Mouse (Mus musculus): ENCODE measurements around the gene Olfr317. TPM values are rescaled to one million over a fixed set of nuclear protein-coding genes. Genes with fewer than 3 reads are reported as not detected.
"Not testable (repeated sequence)": the region's sequence is repeated elsewhere in the genome, so short reads cannot be mapped to it uniquely, and the experiment has no call there.

The Olfr317 gene
- polyA plus RNA-seq (2015; fragmentation: Nextera tagmentation; extraction: Ambion mirVana) = 0.26 and 0.27 TPM in 2 replicates

GRCm38 (mm10) chr11:58738792-58739262, at the start of gene Olfr317:
Olfr317 (minus strand) TSS chr11:58739212.
- 90% methylated on average over 4 of the region's 4 CpGs for WGBS
- no peak for ATAC-seq
- Histone ChIP-seq H3K9ac (ENCODE audit: low read depth, low read length) (no peak within 1 kb of the TSS), H3K4me2 (ENCODE audit: low read length) (no peak within 1 kb of the TSS), H3K27ac (ENCODE audit: low read depth, low read length) (no peak within 1 kb of the TSS), H3K27me3 (replicated peaks; ENCODE audit: control insufficient read depth, insufficient read depth, low read length) (no peaks in the 10 kb centered on the region), H3K9me3 (ENCODE audit: control insufficient read depth, low read length) (no peaks in the 10 kb centered on the region), H3K36me3 (ENCODE audit: control insufficient read depth, insufficient read depth, low read length) (no peaks in the 10 kb centered on the region), H3K4me3 (ENCODE audit: low read length) (no peak within 1 kb of the TSS), H3K4me1 (ENCODE audit: control insufficient read depth, insufficient read depth, low read depth, low read length) (no peaks in the 10 kb centered on the region)

DNA sequence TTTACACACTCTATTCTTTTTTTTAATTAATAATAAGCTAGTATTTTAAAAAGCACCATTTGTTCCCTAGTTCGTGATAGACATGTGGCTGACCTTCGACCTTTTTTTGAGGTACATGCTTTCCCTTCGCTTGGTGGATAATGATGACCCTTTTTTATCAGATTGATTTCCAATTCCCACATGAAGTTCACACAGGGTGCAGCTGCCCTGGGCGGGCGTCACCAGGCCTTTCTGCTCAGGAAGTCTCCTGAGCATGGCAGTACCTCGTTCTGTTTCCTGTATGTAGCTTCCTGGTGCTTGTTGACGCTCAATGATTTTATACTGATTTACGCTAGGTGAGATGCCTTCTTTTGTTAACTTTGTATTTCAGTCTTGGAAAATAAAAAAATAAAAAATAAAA, 49.3 kb upstream of the Olfr317 start:
- Histone ChIP-seq H3K27ac (ENCODE audit: low read depth, low read length) (no peak overlapping the region), H3K9ac (ENCODE audit: low read depth, low read length) (no peak overlapping the region), H3K9me3 (ENCODE audit: control insufficient read depth, low read length) (no peaks in the 10 kb centered on the region), H3K4me3 (ENCODE audit: low read length) (no peak overlapping the region), H3K4me2 (ENCODE audit: low read length) (no peak overlapping the region), H3K4me1 (ENCODE audit: control insufficient read depth, insufficient read depth, low read depth, low read length) (no peaks in the 10 kb centered on the region), H3K36me3 (ENCODE audit: control insufficient read depth, insufficient read depth, low read length) (no peaks in the 10 kb centered on the region), H3K27me3 (replicated peaks; ENCODE audit: control insufficient read depth, insufficient read depth, low read length) (no peaks in the 10 kb centered on the region)
- WGBS = 83% methylated on average over 8 of the region's 8 CpGs
- no peak for ATAC-seq

GRCm38 (mm10) chr11:58787651-58788050, 48.6 kb upstream of the Olfr317 start:
- Histone ChIP-seq H3K4me2 (ENCODE audit: low read length) (no peak overlapping the region), H3K27ac (ENCODE audit: low read depth, low read length) (no peak overlapping the region), H3K4me3 (ENCODE audit: low read length) (no peak overlapping the region), H3K36me3 (ENCODE audit: control insufficient read depth, insufficient read depth, low read length) (no peaks in the 10 kb centered on the region), H3K9me3 (ENCODE audit: control insufficient read depth, low read length) (no peaks in the 10 kb centered on the region), H3K27me3 (replicated peaks; ENCODE audit: control insufficient read depth, insufficient read depth, low read length) (no peaks in the 10 kb centered on the region), H3K4me1 (ENCODE audit: control insufficient read depth, insufficient read depth, low read depth, low read length) (no peaks in the 10 kb centered on the region), H3K9ac (ENCODE audit: low read depth, low read length) (no peak overlapping the region)
- no peak for ATAC-seq
- WGBS = 90% methylated on average over 10 of the region's 10 CpGs

GRCm38 (mm10) chr11:58784182-58784581, 45.2 kb upstream of the Olfr317 start:
- Histone ChIP-seq H3K36me3 (ENCODE audit: control insufficient read depth, insufficient read depth, low read length) (no peaks in the 10 kb centered on the region), H3K4me2 (ENCODE audit: low read length) (no peak overlapping the region), H3K27ac (ENCODE audit: low read depth, low read length) (no peak overlapping the region), H3K9ac (ENCODE audit: low read depth, low read length) (no peak overlapping the region), H3K27me3 (replicated peaks; ENCODE audit: control insufficient read depth, insufficient read depth, low read length) (no peaks in the 10 kb centered on the region), H3K4me1 (ENCODE audit: control insufficient read depth, insufficient read depth, low read depth, low read length) (no peaks in the 10 kb centered on the region), H3K9me3 (ENCODE audit: control insufficient read depth, low read length) (no peaks in the 10 kb centered on the region), H3K4me3 (ENCODE audit: low read length) (no peak overlapping the region)
- 79% methylated on average over 2 of the region's 2 CpGs for WGBS
- ATAC-seq = no peak

DNA sequence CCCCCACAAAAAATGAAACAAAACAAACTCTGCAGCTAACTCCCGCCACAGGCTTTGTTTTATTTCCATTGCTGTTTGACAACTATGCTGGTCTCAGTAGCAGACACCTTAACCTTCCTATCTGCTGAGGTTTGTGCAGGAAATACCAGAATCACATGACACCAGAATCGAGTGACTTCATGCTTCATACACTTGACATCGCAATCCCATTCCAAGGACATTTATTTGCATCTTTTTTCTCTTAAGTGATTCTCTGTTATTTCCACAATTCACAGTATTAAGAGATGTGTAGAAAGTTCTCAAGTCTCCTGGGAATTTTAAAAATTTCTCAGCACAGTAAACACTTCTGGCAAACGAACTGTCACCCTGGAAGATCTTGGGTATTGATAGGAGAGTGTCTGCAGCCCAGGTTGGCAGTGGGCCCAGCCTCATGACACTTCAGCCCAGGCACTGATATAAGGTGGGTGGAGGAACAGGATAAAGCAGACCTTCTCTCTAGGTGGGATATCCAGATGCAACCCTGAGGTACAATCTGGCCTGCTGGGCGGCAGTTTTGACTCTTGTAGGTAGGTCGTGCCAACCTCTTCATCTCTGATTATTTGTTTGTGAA, 43.6 kb upstream of the Olfr317 start, which contains the start of gene Olfr314:
Olfr314 (plus strand) TSS at position 473 of the 610 bp plus-strand sequence.
- Histone ChIP-seq H3K36me3 (ENCODE audit: control insufficient read depth, insufficient read depth, low read length) (no peaks in the 10 kb centered on the region), H3K9ac (ENCODE audit: low read depth, low read length) (no peak within 1 kb of the TSS), H3K27ac (ENCODE audit: low read depth, low read length) (no peak within 1 kb of the TSS), H3K4me3 (ENCODE audit: low read length) (no peak within 1 kb of the TSS), H3K4me1 (ENCODE audit: control insufficient read depth, insufficient read depth, low read depth, low read length) (no peaks in the 10 kb centered on the region), H3K27me3 (replicated peaks; ENCODE audit: control insufficient read depth, insufficient read depth, low read length) (no peaks in the 10 kb centered on the region), H3K4me2 (ENCODE audit: low read length) (no peak within 1 kb of the TSS), H3K9me3 (ENCODE audit: control insufficient read depth, low read length) (no peaks in the 10 kb centered on the region)
- no peak for ATAC-seq
- WGBS = 86% methylated on average over 6 of the region's 6 CpGs

- Histone ChIP-seq H3K4me3 (ENCODE audit: low read length) (no peak within 1 kb of the TSS), H3K9me3 (ENCODE audit: control insufficient read depth, low read length) (no peaks in the 10 kb centered on the region), H3K9ac (ENCODE audit: low read depth, low read length) (no peak within 1 kb of the TSS), H3K27me3 (replicated peaks; ENCODE audit: control insufficient read depth, insufficient read depth, low read length) (no peaks in the 10 kb centered on the region), H3K4me1 (ENCODE audit: control insufficient read depth, insufficient read depth, low read depth, low read length) (no peaks in the 10 kb centered on the region), H3K27ac (ENCODE audit: low read depth, low read length) (no peak within 1 kb of the TSS), H3K4me2 (ENCODE audit: low read length) (no peak within 1 kb of the TSS), H3K36me3 (ENCODE audit: control insufficient read depth, insufficient read depth, low read length) (no peaks in the 10 kb centered on the region)
- no peak for ATAC-seq
These were observed 33.9 kb upstream of the Olfr317 start, which contains the start of gene Olfr315 for GRCm38 (mm10) chr11:58772888-58773287. Olfr315 (plus strand) TSS chr11:58773188.

- 86% methylated on average over 2 of the region's 2 CpGs for WGBS
- H3K27me3 ChIP-seq (replicated peaks; ENCODE audit: control insufficient read depth, insufficient read depth, low read length) = no peaks in the 10 kb centered on the region
- H3K4me1 ChIP-seq (ENCODE audit: control insufficient read depth, insufficient read depth, low read depth, low read length) = no peaks in the 10 kb centered on the region
These were observed 13.4 kb upstream of the Olfr317 start, which contains the start of gene Olfr316 for GRCm38 (mm10) chr11:58752434-58752833. Olfr316 (plus strand) TSS chr11:58752734.

DNA sequence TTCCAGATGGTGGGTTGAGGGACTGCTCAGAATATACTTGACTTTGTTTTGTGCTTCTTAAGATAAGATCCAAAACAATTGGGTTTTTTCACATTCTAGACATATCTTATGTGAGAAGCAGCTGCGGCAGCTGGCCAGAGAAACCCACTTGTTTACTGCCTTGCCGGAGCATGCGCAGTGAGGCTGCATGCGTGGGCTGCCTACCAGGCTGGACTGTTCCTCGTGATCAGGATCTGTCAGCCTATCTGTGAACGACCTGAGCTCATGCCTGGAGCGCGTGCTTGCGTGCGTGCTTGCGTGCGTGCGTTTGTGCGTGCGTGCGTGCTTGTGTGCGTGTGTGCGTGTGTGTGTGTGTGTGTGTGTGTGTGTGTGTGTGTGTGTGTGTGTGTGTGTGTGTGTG, 12.1 kb upstream of the Olfr317 start:
- H3K4me1 ChIP-seq (ENCODE audit: control insufficient read depth, insufficient read depth, low read depth, low read length); H3K4me2 ChIP-seq (ENCODE audit: low read length); H3K9me3 ChIP-seq (ENCODE audit: control insufficient read depth, low read length); H3K36me3 ChIP-seq (ENCODE audit: control insufficient read depth, insufficient read depth, low read length); H3K27ac ChIP-seq (ENCODE audit: low read depth, low read length); H3K4me3 ChIP-seq (ENCODE audit: low read length); ATAC-seq; H3K27me3 ChIP-seq (replicated peaks; ENCODE audit: control insufficient read depth, insufficient read depth, low read length); H3K9ac ChIP-seq (ENCODE audit: low read depth, low read length): not testable (repeated sequence)
- WGBS = 84% methylated on average over 18 of the region's 18 CpGs

More at GRCm38 (mm10) chr11:58752434-58752833, 13.4 kb upstream of the Olfr317 start, which contains the start of gene Olfr316:
- Histone ChIP-seq H3K4me3 (ENCODE audit: low read length) (no peak within 1 kb of the TSS), H3K9ac (ENCODE audit: low read depth, low read length) (no peak within 1 kb of the TSS), H3K9me3 (ENCODE audit: control insufficient read depth, low read length) (no peaks in the 10 kb centered on the region), H3K27ac (ENCODE audit: low read depth, low read length) (no peak within 1 kb of the TSS), H3K4me2 (ENCODE audit: low read length) (no peak within 1 kb of the TSS), H3K36me3 (ENCODE audit: control insufficient read depth, insufficient read depth, low read length) (no peaks in the 10 kb centered on the region)
- ATAC-seq = no peak

DNA sequence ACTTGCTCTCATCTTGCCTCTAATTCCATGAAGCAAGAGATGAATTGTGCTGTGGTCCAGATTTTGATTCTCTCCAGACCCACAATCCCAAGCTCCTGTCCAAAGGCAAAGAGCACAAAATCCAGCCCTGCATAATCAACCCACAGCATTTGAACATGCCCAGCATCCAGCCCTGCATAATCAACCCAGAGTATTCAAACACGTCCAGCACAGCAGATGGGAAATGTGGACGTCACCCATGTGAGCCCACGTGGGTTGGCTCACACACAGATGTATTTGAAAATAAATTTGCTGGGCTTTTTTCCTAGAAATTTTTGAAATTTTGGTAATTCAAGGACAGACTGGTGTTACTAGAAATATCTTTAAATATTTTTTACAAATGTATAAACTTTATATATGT, 5.6 kb downstream of the Olfr317 start:
- no peaks in the 10 kb centered on the region for H3K9me3 ChIP-seq (ENCODE audit: control insufficient read depth, low read length)
- no peak overlapping the region for H3K4me3 ChIP-seq (ENCODE audit: low read length)
- no peak overlapping the region for H3K9ac ChIP-seq (ENCODE audit: low read depth, low read length)
- H3K27me3 ChIP-seq (replicated peaks; ENCODE audit: control insufficient read depth, insufficient read depth, low read length) = no peaks in the 10 kb centered on the region
- no peaks in the 10 kb centered on the region for H3K4me1 ChIP-seq (ENCODE audit: control insufficient read depth, insufficient read depth, low read depth, low read length)
- H3K36me3 ChIP-seq (ENCODE audit: control insufficient read depth, insufficient read depth, low read length) = no peaks in the 10 kb centered on the region
- no peak overlapping the region for H3K27ac ChIP-seq (ENCODE audit: low read depth, low read length)
- WGBS = 30% methylated on average over 3 of the region's 3 CpGs
- ATAC-seq = no peak
- H3K4me2 ChIP-seq (ENCODE audit: low read length) = no peak overlapping the region
